Mouse (Mus musculus) adrenal gland, adult 10 weeks (tissue): ENCODE data around the gene Mael. TPM values are rescaled to one million over a fixed set of nuclear protein-coding genes. Genes with fewer than 3 reads are reported as not detected.

Experiments
- polyA plus RNA-seq: library from polyadenylated mRNA; stranded (reverse); fragments of 350-450 nt; fragmentation: Illumina TruSeq; extraction: RNeasy Lipid Tissue Mini Kit (QIAGEN cat#74804); gene quantifications from one replicate; pipeline ENCODE4 v1.2.3, GENCODE M21; 2014; ENCODE audit warnings: low read depth, low replicate concordance

The Mael gene
- polyA plus RNA-seq, result not detected

DNA sequence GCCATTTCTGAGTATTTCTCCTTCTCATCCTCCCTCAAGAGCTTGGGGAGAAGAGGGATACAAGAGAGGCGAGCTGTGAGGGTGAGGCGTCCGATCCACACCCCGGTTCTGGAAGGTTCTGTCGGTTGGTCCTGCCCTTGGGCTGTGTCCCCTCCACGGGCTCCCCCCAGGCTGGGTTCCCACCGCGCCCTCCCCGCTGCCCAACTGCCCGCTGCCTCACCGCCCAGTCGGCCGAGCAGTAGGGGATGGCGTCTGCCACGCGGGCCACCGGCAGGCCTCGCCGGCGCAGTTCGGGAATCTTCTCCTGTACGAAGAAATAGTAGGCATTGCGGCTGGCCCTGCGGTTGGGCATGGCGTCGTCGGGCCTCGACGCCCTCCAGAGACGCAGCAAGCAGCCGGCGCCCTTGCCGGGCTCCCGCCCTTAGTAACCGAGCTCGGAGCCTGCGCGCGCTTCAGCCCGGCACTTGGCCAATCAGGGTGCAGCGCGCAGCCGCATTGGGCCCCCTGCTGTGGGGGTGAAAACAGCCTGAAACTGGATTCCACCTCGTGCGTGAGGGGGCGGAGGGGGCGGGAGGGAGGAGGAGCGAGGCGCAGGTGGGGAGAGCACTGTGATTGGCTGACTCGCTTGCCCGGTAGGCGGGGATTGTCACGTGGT, at the start of gene Mael:
Gene Mael, minus strand, starts transcription at position 433 of the 655 bp plus-strand sequence.

DNA sequence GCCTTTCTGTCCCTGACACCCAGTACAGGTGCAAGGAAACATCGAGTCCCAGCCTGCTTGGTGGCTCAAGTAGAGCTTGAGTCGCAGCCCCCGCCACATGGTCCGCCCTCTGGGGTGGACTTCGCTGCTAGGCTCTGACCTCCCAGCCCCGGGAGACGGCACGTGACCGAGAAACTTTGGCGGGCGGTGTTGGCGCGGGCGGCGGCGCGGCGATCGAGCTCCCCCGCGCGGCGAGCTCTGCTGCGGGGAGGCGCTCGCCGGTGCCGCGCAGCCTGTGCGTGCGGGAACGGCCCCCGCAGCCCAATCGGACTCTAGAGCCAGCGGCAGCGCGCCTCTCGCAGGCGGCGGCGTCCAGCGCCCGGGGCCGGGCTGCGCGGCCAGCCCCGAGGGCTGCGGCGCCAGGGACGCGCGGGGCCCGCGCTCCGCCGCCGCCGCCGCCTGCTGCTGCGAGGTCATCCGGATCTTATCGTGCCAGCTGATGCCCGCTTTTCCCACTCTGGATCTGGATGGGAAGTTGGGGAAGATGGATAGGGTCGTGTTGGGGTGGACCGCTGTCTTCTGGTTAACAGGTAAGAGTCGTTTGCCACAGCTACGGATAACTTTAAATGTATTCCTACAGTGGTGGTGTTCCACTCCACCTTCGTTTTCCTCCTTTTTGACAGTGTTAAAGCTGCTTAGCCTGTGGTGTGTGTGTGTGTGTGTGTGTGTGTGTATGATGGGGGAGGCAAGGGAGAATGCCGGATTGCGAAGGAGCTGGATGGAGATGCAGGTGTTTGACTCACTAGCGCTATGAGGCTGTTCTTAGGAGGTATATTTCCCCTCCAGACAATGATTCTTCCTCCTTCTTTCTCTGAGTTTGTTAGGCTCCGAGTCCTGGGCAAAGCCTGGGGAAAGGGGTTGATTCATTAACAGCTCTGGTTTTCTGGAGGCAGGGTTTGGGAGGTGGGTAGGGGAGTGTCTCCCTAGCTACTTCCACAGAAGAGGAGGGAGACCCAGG, 15.6 kb upstream of the Mael start, which contains the start of gene Ildr2:
Gene Ildr2, plus strand, starts transcription at position 242 of the 997 bp plus-strand sequence.

Other genes with a start within 250 kb of the Mael start
- gene Pou2f1, start 236.1 kb downstream of the Mael start, polyA plus RNA-seq, result 12.0 TPM
- gene Dusp27, start 110.8 kb downstream of the Mael start, polyA plus RNA-seq, result not detected
- gene Gpa33, start 108.5 kb downstream of the Mael start, polyA plus RNA-seq, result not detected
- gene Ildr2, start 15.4 kb upstream of the Mael start, polyA plus RNA-seq, result 8.0 TPM
- 21.6 TPM for gene Tada1, start 140.3 kb upstream of the Mael start, polyA plus RNA-seq
- 27.2 TPM for gene Pogk, start 171.1 kb upstream of the Mael start, polyA plus RNA-seq